Mouse (Mus musculus): ENCODE data around the gene Fhod1.
"Not testable (repeated sequence)": the region's sequence is repeated elsewhere in the genome, so short reads cannot be mapped to it uniquely, and the experiment has no call there.

The Fhod1 gene

DNA sequence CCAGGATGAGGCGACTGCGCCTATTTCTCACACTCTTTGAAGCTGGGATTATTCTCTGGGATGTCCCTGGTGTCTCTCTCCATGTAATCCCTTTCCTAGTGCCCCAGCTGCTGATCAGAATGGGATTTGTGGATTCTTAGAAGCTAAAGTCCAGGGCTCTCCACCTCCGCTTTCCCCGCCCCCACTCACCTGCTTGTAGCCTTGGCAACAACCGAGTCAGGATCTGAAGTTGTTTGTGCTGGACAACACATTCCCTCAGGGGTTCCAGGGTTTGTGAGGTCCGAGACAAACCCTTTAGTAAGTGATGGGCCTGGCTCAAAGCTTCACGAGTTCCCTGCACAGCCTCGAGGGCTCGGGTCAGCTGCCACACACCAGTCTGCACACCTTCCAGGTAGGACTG lies 53.0 kb downstream of the Fhod1 start:
- no peak for DNase-seq

DNA sequence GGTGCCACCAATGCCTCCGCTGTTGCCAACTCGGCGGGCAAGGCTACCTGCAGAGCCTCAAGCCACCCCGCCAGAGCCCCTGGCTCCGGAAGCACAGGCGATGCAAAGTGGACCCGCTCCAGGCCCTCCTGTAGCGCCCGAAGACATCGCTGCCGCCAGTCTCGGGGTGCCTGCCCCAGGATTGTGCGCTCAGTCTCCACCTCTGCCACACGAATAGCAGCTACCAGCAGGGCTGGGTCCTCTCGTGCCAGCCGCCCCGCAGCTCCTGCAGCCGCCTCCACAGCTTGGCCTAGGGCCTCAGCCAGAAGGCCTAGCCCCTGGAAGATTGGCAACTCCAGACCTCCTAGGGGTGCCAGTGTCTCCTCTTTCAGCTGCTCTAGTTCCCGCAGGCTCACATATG lies 54.3 kb downstream of the Fhod1 start:
- DNase-seq, result no peak

DNA sequence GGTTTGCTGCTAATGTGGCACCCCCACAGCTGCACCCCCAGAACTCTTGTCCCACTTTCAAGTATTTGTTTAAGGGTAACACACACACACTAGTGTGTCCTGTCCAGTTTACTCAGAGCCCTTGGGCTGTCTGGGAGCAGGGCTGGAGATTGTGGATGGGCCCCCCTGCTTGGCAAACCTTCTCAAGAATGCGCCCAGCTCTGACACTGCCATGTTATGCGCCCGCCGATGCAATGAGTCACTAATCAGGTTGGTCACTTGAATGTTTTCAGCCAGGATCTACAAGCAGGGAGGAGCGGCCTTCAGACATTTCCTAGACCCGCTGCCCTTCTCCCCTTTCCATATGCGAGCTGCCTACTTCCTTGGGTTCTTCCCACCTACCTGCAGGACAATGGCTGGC lies 55.3 kb downstream of the Fhod1 start:
- no peak for DNase-seq

DNA sequence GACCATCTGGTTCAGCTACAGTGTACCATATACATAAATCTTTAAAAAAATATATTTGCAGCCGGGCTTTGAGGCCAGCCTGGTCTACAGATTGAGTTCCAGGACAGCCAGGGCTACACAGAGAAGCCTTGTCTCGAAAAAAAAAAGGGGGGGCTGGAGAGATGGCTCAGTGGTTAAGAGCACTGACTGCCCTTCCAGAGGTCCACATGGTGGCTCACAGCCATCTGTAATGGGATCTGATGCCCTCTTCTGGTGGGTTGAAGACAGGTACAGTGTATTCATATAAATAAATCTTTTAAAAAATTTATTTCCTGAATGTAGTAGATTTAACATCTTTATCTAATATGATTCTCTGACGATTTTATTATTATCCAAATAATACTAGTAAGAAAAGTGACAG lies 56.0 kb downstream of the Fhod1 start:
- not testable (repeated sequence) for DNase-seq

DNA sequence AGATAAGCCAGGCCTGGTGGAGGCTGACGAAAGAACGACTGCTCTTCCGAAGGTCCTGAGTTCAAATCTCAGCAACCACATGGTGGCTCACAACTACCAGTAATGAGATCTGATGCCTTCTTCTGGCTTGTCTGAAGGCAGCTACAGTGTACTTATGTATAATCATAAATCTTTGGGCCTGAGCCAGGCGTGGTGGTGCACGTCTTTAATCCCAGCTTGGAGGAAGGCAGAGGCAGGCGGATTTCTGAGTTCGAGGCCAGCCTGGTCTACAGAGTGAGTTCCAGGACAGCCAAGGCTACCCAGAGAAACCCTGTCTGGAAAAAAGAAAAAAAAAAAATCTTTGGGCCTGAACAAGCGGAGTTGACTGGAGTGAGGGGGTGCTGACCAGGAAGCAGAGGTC lies 56.4 kb downstream of the Fhod1 start:
- DNase-seq, result not testable (repeated sequence)

DNA sequence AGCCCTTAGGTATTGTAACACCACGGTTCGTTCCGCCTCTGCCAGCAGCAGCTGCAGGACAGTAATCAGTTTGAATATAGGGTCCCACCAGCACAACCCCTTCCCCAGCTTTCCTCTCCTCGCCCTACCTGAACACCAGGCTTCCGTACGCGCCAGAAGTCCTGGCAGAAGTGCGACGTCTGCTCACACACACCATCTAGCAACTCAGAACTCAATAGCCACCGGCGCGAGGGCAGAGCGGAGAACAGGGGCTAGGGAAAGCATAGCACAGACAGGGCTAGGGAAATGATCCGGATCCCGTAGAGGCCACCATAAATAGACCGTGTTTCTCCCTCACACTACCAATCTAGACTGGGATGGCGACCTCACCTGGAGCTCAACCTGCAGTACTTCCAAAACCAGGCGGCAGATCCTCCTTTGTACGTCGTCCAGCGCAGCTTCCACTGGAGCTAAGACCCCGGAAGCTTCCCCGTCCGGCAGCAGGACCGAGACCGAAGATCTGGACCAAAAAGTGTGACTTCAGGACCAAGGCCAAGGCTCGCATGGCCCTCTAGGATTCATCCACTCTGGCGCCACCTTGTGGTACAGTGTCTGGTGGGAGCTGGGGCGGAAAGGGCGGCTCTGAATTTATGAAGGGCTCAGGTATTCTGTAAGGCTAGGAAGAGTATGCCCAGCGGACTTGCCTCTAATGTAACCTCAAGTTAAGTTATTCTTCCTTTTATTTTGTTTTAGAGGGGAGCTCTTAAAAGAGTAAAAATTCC lies 57.0 kb downstream of the Fhod1 start:
- DNase-seq, result peak; percentile 94

DNA sequence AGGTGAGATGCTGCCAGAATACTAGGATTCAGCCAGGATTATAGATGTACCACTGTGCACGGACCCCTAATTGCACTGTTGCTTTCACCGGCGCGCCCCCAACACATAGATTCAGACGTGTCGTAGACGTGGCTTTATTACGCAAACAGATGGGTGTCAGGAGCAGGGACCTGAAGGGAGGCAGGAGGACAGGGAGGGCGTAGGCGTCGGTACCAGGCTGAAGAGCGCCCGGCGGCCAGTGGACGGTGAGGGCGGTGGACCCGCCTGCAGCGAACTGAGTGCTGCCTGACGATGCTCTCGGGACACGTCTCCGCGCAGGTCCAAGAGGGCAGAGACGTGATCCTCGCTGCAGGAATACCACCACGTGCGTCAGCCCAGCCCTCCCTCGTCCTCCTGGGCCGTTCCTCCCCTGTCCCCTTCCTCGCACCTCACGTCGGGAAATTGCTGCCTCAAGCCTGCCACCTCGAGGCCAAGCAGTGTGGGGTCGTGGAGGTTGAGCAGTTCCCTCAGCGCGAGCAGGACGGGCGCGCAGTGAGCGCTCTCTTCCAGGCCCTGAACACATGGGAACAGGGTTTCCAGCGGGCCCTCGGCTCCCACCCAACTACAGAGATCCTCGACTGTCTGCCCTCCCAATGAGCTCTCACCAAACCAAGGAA lies 57.8 kb downstream of the Fhod1 start, which contains the start of gene 4931428F04Rik:
Gene 4931428F04Rik (minus strand): TSS at position 60 of the 656 bp plus-strand sequence.
- DNase-seq, result peak; percentile 77

DNA sequence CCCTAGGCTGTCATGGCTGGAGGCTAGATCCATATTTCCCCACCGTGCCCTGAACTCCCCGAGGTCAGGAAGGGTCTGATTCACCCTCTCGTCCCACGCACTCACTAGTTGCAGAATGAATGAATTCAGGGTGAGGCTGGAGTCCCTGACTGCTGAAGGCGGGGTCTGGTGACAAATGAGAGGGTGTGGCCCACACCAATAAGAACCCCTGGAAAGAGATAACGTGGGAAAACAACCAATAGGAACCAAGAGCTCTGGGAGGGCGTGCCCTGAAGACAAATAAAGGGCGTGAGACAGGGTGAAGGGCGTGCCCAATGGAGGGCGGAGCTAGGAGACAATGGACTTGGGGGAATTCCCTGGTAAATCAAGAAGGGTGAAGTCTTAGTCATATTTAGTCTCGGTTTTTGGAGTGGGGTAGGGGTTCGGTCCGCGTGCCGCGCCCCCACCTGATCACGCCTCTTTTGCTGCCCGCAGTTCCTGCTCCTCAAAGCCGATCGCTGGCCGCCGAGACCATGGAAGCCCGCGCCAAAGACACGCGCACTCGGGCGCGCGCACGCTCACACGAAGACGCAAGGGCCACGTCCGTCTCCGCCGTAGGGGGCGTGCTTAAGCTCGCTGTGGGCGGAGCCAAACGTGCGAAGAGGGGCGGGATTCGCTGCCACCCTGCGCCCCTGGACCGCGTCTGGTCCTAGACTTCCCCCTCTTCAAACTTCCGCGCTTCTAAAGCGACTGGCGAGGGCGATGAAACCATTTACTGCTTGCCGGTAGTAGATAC lies 58.6 kb downstream of the Fhod1 start:
- DNase-seq, result peak; percentile 98

DNA sequence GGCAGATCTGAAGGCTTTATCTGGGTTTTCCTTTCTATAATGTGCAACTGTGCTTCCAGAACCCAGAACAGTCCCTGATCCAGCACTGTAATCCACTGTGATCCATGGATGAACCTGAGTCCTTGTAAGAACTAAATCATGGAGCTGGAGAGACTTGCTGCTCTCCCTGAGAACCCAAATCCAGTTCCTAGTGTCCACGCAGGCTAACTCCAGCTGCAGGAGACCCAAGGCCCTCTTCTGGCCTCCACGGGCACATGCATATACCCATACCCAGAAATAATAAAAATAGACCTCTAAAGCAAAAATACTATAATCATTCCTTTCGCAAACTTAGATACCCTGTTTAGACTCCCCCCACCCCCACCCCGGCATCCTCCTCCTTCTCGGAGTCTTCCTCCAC lies 59.5 kb downstream of the Fhod1 start:
- no peak for DNase-seq

DNA sequence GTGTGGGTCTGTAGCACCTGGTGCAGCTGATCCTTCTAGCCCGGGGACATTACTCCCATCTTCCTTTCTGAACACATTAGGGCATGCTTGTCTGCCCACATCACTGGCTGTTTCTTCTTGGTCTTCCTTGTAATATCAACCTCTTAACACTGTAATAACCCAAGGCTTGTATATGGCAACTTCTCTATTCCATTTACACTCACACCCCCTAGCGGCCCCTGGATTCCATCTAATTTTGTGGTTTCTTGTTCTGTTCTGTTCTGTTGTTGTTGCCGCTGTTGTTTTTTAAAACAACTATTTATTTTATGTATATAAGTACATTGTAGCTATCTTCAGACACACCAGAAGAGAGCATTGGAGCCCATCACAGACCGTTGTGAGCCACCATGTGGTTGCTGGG lies 60.8 kb downstream of the Fhod1 start:
- DNase-seq, result no peak

DNA sequence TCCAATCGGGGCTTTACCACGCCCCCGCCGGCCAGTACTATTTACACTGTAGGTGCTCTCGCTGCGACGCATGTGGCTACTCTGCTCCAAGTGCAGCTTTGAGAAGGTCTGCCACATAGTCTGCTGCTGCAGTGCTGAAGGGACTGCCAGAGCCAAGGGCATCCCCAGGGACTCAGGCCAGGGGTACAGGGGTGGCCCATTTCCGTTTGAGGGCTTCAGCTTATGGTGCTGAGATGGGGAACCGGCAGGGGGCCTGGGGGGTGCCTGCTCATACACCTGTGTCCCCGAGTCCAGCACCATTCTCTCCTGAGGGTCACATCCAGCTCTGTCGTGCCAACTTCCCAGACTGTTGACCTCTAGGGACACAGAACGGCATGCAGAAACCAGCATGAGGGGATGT lies 62.2 kb downstream of the Fhod1 start:
- no peak for DNase-seq

DNA sequence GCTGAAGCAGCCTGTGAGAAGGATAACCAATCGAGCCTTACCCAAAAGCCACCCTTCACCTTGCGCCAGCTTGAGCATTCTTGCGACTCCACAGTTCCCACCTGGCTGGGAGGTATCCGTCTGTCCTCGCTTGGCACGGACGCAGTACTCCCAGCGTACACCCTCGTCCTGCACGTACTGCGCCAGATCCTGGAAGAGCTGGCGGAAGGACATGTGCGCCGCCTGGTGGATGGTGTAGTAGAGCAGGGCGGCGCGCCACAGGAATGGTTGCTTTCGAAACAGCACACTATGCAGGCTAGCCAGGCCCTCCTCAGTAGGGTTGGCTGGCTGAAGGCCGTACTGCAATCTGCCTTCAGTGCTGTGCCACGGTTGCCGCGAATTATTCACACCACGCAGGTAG lies 64.7 kb downstream of the Fhod1 start:
- DNase-seq, result peak; percentile 70

DNA sequence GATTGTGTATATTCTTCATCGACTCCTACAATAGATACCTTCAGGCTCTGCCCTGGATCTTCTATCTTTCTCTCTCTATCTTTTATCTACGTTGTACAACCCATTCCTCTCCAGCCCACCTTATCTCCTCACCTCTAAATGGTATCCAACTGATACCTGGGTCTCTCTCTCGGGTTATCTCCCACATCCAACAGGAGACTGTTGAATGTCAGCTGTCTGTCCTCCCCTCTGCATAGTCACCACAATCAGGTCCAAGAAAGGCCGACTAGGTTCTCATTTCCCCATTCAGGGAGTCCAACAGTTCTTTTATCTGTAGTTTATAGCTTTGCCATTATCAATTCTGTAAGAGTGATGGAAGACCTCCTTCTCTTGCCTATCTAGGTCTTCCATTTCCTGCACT lies 65.5 kb downstream of the Fhod1 start:
- DNase-seq, result no peak

DNA sequence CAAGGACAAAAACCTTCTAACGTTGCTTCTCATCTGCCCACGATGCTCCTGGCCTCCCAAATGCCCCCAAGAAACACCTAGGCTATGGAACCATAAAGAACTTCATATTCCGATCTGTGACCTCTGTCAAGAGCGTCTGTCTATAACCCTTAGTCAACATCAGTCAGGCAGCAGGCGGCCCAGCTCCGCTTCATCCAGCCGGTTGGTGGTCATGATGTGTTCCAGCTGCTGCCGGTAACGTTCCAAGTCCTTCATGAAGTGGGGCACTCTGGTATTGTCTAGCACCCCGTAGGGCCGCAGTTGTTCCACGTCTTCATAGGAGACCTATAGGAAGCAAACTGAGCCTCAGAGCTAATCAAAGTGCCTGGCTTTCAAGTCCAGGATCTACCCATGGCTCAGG lies 65.9 kb downstream of the Fhod1 start:
- no peak for DNase-seq

DNA sequence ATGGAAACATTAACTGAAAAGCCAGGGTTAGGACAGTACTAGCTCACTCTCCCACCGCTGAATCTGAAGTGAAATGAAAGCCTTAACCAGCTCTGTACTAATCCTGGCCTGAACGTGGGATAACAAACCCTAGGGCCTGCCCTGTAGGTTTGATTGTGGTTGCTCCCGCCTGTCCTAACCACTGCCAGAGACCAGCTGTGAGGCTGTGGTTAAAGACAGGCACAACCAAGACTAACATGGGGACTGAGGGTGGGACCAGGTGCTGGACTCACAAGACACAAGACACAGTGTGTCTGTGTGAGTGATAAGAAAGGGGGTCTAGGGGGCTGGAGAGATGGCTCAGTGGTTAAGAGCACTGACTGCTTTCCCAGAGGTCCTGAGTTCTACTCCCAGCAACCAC lies 67.2 kb downstream of the Fhod1 start:
- no peak for DNase-seq
